Mouse (Mus musculus): ENCODE results near the gene Slc9a3r2.

The Slc9a3r2 gene

GRCm38 (mm10) chr17:24593992-24594890, 55.9 kb downstream of the Slc9a3r2 start:
- in situ Hi-C loops (cut with MseI, MboI) = no loop called here

- in situ Hi-C loops (cut with MseI, MboI) = no loop called here
Measured at GRCm38 (mm10) chr17:24593248-24593647, 56.9 kb downstream of the Slc9a3r2 start.

- in situ Hi-C loops (cut with MseI, MboI) = no loop called here
Measured at GRCm38 (mm10) chr17:24591695-24592094, 58.4 kb downstream of the Slc9a3r2 start.

GRCm38 (mm10) chr17:24590943-24591342, 59.2 kb downstream of the Slc9a3r2 start:
- in situ Hi-C loops (cut with MseI, MboI) = no loop called here

All from mouse trophoblast stem cell (cell line).